Mouse (Mus musculus): ENCODE measurements around the gene Atp1a1.

DNA sequence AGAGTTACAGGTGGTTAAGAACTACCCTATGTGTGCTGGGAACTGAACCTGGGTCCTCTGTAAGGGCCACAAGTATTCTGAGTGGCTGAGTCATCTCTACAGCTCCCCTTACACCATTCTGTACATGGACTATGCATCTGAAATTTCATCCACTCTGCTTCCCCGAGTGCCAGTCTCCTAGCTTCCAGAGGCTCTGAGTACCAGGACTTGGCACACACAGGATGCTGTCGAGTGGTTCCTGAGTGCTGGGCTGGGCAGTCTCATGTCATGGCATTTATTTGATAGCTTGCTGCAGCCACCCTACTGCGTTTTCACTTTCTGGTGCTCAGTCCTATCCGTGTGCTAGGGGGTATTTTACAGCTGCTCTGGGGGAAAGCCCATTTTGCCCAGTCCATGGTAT lies 35.9 kb downstream of the Atp1a1 start:
- TF ChIP-seq CTCF (IDR thresholded peaks at IDR 0.05; ENCODE audit: insufficient read depth, low read depth, low read length) (no peak), POLR2A (IDR thresholded peaks at IDR 0.05; ENCODE audit: insufficient read depth, low read depth, low read length) (no peak)
